Mouse (Mus musculus) heart, postnatal 0 days (tissue): Measurements from ENCODE around the gene Gabbr2.

Experiments used
- CTCF ChIP-seq: IDR thresholded peaks from 2 replicates; pipeline ENCODE4 v1.5.1; 2016; ENCODE audit warnings: antibody characterized with exemption, control low read depth, low read depth
- EP300 ChIP-seq: IDR thresholded peaks from 2 replicates; pipeline ENCODE4 v1.6.1; 2016; ENCODE audit warnings: antibody characterized with exemption, low read depth

- TF ChIP-seq CTCF (no peak), EP300 (no peak)
Observed at GRCm38 (mm10) chr4:46744583-46745155, 247.0 kb downstream of the Gabbr2 start.
